Mouse (Mus musculus) lung, embryonic 14.5 days (tissue): ENCODE data around the gene Acer1. TPM values are rescaled to one million over a fixed set of nuclear protein-coding genes. Genes with fewer than 3 reads are reported as not detected.

ENCODE experiments used
- ATAC-seq: fragments of 200-750 bp; cut with Nextera tagmentation; 2 replicates; pipeline ENCODE4 v1.8.0; 2017; ENCODE audit warnings: mild to moderate bottlenecking, moderate TSS enrichment, moderate library complexity; ENCODE audit not compliant: insufficient read depth
- DNase-seq: peaks from one replicate; pipeline ENCODE4 v3.0.0-alpha.2; 2015
- H3K27ac ChIP-seq: fragments of 300-500 bp; sonication (generic); 2 replicates; pipeline ENCODE4 v1.5.1; 2014; ENCODE audit warnings: low read depth, mild to moderate bottlenecking, moderate library complexity
- H3K27me3 ChIP-seq: fragments of 300-500 bp; sonication (generic); 2 replicates; pipeline ENCODE4 v1.6.1; 2014; ENCODE audit warnings: low read length, control low read depth; ENCODE audit not compliant: insufficient read depth
- H3K36me3 ChIP-seq: fragments of 300-500 bp; sonication (generic); 2 replicates; pipeline ENCODE4 v1.6.1; 2014; ENCODE audit warnings: control low read depth; ENCODE audit not compliant: insufficient read depth
- H3K4me1 ChIP-seq: fragments of 300-500 bp; sonication (generic); 2 replicates; pipeline ENCODE4 v1.6.1; 2014; ENCODE audit warnings: antibody characterized with exemption, control low read depth; ENCODE audit not compliant: insufficient read depth
- H3K4me2 ChIP-seq: fragments of 300-500 bp; sonication (generic); 2 replicates; pipeline ENCODE4 v1.6.1; 2014; ENCODE audit warnings: mild to moderate bottlenecking
- H3K4me3 ChIP-seq: fragments of 300-500 bp; sonication (generic); 2 replicates; pipeline ENCODE4 v1.5.1; 2014; ENCODE audit warnings: low read depth, low read length
- H3K9ac ChIP-seq: fragments of 300-500 bp; sonication (generic); 2 replicates; pipeline ENCODE4 v1.6.1; 2014
- H3K9me3 ChIP-seq: fragments of 300-500 bp; sonication (generic); 2 replicates; pipeline ENCODE4 v1.6.1; 2016; ENCODE audit warnings: low read depth, low read length, control low read depth
- CTCF ChIP-seq: IDR thresholded peaks from 2 replicates; pipeline ENCODE4 v1.5.1; 2016; ENCODE audit warnings: antibody characterized with exemption, low read depth
- WGBS: fragments of 180-500 bp; shearing (Covaris S2); extraction: QIAGEN DNeasy Blood & Tissue Kit; methylation state at CpG from one replicate; pipeline ENCODE4 v1.1.7; 2014; 5-methylcytosine and 5-hydroxymethylcytosine counted together
- polyA plus RNA-seq: library from polyadenylated mRNA; unstranded; fragments of >200 nt; fragmentation: Nextera tagmentation; extraction: Ambion mirVana; gene quantifications from 2 replicates; pipeline ENCODE4 v1.2.1, GENCODE M21; 2014

Acer1 gene
- not detected in 2 replicates for polyA plus RNA-seq

DNA sequence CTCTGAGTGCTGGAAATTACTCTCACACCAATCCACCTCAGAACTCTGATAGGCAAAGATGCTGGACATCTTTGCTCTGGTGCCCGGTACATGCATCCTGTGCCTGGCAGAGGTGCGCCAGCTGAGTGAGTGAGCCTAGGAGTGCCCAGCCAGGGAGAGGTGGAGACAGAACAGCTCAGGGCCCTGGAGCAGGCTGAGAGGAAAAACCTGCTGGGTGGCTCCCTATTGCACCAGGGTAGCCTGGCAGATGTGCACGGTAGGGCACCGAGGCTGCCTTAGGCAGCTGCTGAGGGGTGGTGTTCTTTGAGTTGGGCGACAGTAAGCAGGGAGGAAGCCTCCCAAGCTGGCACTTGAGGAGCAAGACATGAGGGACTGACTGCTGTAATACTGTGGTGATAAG lies at the start of gene Acer1:
Gene Acer1, minus strand, starts transcription at position 114 of the 400 bp plus-strand sequence.
- 66% methylated on average over 5 of the region's 5 CpGs for WGBS
- Histone ChIP-seq H3K36me3 (no peaks in the 10 kb centered on the region), H3K4me1 (no peaks in the 10 kb centered on the region), H3K4me3 (no peak within 1 kb of the TSS), H3K4me2 (no peak within 1 kb of the TSS), H3K9ac (no peak within 1 kb of the TSS), H3K9me3 (no peaks in the 10 kb centered on the region), H3K27me3 (no peaks in the 10 kb centered on the region), H3K27ac (no peak within 1 kb of the TSS)
- ATAC-seq = no peak
- no peak for DNase-seq
- TF ChIP-seq CTCF = no peak

DNA sequence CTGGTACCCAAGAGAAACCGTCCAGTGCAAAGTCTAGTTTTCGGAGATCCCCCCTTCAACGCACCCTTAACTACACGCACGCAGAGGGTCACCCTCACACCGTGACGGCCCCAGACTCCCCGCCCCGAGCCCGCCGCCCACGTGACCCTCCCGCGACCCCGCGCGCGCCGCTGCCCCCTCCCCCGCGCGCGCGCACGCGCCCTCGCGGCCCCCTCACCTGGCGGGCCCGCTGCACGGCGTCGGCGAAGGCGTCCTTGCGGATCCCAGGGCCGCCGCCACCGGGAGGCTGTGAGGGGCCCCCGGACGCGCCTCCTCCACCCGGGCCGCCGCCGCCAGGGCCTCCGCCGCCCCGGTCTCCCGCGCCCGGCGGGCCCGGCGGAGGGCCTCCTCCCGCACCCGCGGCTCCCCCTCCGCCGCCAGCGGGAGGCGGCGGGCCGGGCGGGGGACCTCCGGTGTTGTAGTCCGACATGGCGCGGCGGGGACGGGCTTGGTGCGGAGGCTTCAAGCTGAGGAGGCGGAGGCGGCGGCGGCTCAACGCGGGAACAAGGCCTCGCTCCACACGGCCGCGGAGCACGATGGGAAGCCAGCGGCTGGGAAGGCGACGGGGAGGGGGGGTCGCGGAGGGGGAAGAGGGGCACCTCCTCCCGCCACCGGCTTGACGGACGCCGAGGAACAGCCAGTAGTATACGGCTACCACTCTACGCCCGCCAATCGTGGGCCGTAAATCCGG lies 49.2 kb upstream of the Acer1 start, which contains the start of gene Khsrp:
Gene Khsrp, minus strand, starts transcription at position 592 of the 730 bp plus-strand sequence.
- ATAC-seq (no peak), DNase-seq (peak; percentile 59)
- peak within 1 kb of the TSS; percentile 93 for H3K4me3 ChIP-seq
- peaks cover 28% of the 10 kb centered on the region for H3K36me3 ChIP-seq
- under 1% methylated on average over 90 of the region's 99 CpGs for WGBS
- TF ChIP-seq CTCF = no peak
- H3K9ac ChIP-seq = peak within 1 kb of the TSS; percentile 99
- H3K4me1 ChIP-seq = 0 out of 2 replicates have a peak, but pooled peaks cover 3% of the 10 kb centered on the region
- peak within 1 kb of the TSS; percentile 95 for H3K27ac ChIP-seq
- no peaks in the 10 kb centered on the region for H3K27me3 ChIP-seq
- H3K4me2 ChIP-seq = peak within 1 kb of the TSS; percentile 98
- no peaks in the 10 kb centered on the region for H3K9me3 ChIP-seq

DNA sequence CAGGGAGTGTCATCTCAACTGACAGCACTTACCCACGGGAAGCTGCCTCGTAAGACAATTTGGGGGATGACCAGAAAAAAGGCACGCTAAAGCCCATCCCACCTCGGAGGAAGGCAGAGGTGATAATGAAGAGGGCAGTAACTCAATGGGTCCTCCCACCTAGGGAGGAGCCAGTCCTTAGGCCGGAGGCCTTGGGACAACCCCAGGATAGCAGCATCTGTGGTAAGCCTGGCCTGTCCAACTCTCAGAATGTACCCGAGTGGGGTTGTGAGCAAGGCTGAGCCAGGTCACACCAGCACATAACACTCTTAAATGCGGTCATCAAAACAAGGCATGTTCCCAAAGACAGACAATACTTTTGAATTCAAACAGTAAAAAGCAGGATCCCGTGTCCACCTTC lies 47.8 kb upstream of the Acer1 start:
- Histone ChIP-seq H3K9ac (peak overlapping the region; percentile 99), H3K4me1 (0 out of 2 replicates have a peak, but pooled peaks cover 3% of the 10 kb centered on the region), H3K4me3 (peak overlapping the region; percentile 93), H3K27ac (no peak overlapping the region), H3K36me3 (peaks cover 42% of the 10 kb centered on the region), H3K27me3 (no peaks in the 10 kb centered on the region), H3K4me2 (peak overlapping the region; percentile 98), H3K9me3 (no peaks in the 10 kb centered on the region)
- DNase-seq (no peak), ATAC-seq (no peak)
- TF ChIP-seq CTCF = no peak
- WGBS = 24% methylated on average over 8 of the region's 8 CpGs

DNA sequence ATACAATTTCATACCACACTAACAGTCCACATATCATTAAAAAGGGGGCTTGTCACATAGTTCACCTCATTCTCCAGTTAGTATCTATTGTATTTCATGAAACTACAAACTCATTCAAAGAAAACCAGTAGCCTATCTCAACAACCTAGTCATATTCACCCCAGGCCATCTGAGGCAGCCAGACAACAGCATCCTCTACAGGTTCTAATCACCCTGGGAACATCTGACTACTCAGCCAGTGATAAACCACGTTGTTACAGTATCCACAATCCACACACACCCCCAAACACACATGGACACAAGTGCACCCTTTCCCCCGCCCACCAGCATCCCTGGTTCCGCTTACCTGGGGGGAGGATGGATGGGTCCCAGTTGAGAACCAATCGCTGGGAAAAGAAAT lies 45.5 kb upstream of the Acer1 start:
- no peaks in the 10 kb centered on the region for H3K27me3 ChIP-seq
- H3K4me2 ChIP-seq = no peak overlapping the region
- H3K4me3 ChIP-seq = no peak overlapping the region
- ATAC-seq (no peak), DNase-seq (no peak)
- no peak for TF ChIP-seq CTCF
- H3K9ac ChIP-seq = no peak overlapping the region
- H3K36me3 ChIP-seq = peaks cover 65% of the 10 kb centered on the region
- WGBS = 80% methylated on average over 4 of the region's 4 CpGs
- H3K9me3 ChIP-seq = no peaks in the 10 kb centered on the region
- no peak overlapping the region for H3K27ac ChIP-seq
- 0 out of 2 replicates have a peak, but pooled peaks cover 3% of the 10 kb centered on the region for H3K4me1 ChIP-seq

DNA sequence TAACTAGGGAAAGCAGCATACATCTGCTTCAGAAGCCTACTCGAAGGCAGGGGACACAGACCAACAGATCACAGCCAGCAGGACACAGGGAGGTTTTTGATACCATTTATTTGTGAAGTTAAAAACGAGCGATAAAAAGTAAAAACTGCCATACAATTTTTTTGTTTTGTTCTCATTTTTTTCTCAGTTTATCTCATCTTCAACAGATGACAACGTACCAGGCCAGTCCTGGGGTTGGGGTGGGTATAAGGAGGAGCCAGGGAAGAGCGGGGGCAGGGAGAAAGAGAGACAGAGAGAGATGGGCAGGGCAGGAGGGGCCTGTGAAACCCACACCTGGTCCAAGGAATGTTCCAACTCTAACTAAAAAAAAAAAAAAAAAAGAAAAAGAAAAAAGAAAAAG lies 39.0 kb upstream of the Acer1 start:
- H3K4me2 ChIP-seq = no peak overlapping the region
- H3K27ac ChIP-seq = no peak overlapping the region
- 82% methylated on average over 5 of the region's 5 CpGs for WGBS
- no peak for TF ChIP-seq CTCF
- H3K4me1 ChIP-seq = no peaks in the 10 kb centered on the region
- H3K9me3 ChIP-seq = no peaks in the 10 kb centered on the region
- no peak for ATAC-seq
- no peak overlapping the region for H3K9ac ChIP-seq
- no peaks in the 10 kb centered on the region for H3K27me3 ChIP-seq
- H3K4me3 ChIP-seq = no peak overlapping the region
- H3K36me3 ChIP-seq = peaks cover 66% of the 10 kb centered on the region
- no peak for DNase-seq

DNA sequence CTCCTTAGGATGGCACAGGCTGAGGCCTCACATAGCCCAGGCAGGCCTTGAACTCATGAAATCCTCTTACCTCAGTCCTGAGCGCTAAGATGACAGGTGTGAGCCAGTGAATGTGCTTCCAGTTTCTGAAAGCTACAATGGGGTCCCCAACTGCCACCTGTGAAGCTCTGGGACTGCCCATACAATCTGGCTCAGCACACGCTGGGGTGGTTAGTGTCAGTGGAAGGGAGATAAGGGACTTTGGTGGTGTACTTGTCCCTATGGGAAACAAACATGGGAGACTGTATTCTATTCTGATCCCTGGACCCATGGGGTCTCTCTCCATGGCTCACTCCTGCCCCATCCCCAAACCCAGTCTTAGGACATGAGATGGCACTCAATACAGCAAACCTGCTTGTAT lies 37.8 kb upstream of the Acer1 start:
- Histone ChIP-seq H3K4me1 (no peaks in the 10 kb centered on the region), H3K36me3 (peaks cover 53% of the 10 kb centered on the region), H3K9me3 (no peaks in the 10 kb centered on the region), H3K9ac (no peak overlapping the region), H3K27me3 (no peaks in the 10 kb centered on the region), H3K4me3 (no peak overlapping the region), H3K27ac (no peak overlapping the region), H3K4me2 (no peak overlapping the region)
- 92% methylated on average over 2 of the region's 2 CpGs for WGBS
- no peak for TF ChIP-seq CTCF
- DNase-seq = no peak
- no peak for ATAC-seq

DNA sequence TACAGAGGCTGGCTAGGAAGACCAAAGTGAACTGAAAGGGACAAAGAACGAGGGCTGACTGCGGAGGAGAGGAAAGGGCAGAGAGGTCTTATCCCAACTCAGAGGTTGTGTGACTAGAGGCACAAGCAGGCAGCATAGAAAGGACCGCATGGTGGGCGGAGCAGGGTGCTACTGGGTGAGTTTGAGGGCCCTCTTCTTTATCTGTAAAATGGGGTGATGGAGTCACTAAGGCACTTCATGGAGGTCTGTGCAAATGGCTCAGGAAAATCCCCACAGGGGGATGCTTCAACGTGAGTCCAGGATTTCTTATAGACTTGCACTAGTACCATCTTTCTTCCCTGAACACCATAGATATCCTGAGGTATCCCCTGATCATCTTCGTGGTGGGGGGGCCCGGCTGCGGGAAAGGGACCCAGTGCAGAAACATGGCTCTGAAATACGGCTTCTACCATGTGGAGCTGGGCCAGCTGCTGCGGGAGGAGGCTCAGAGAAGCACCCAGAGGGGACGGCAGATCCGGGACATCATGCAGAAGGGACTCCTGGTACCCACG lies 30.4 kb upstream of the Acer1 start:
- no peak for TF ChIP-seq CTCF
- DNase-seq (no peak), ATAC-seq (peak; percentile 1; the same call in 1 of the 2 replicates)
- H3K4me2 ChIP-seq = peak overlapping the region; percentile 88
- H3K9me3 ChIP-seq = no peaks in the 10 kb centered on the region
- H3K27me3 ChIP-seq = no peaks in the 10 kb centered on the region
- 0 out of 2 replicates have a peak overlapping the region, but pooled peaks have one; percentile 74 for H3K9ac ChIP-seq
- H3K4me3 ChIP-seq = peak overlapping the region; percentile 85
- peaks cover 23% of the 10 kb centered on the region for H3K36me3 ChIP-seq
- H3K27ac ChIP-seq = peak overlapping the region; percentile 92
- 63% methylated on average over 13 of the region's 13 CpGs for WGBS
- no peaks in the 10 kb centered on the region; the same call in 1 of the 2 replicates for H3K4me1 ChIP-seq
